ENCODE assay signal across 9 mouse cellular contexts in the genomic region with DNA sequence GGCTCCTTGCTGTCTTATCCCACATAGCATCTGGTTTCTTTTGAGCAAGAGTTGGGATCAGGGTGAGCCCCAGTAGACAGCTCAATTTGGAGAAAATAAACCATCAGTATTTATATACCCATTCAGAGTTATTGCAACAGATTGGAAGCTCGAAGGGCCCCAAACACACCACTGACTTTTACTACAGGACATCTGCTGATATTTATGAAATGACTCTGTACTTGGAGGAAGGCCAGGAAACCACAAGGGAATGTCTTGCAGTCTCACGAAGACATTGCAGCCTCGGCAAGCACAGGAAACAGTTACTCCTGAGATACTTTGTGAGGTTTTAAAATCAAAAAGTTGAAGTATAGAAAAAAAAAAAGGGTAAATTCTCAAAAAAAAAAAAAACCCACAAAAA.
DNase-seq lines count a peak whose midpoint lies in the region.
"Had no signal": no experiment of that assay in that cellular context is flagged by ENCODE, and none has a peak within 500 bp of the region (broad histone marks: within the 10 kb centered on the region; RNA-seq: fewer than 3 reads in every experiment).

No protein-coding gene starts in this region.

- peak; percentile 2 for DNase-seq in gastrocnemius, adult 18-20 months (ENCODE audit: low spot score)
- no peak for DNase-seq in gastrocnemius, postnatal 25 days
- DNase-seq in left cerebral cortex, postnatal 25 days (ENCODE audit: low spot score in 2 of 2), result peak; percentile 7 to 8
- DNase-seq in left cerebral cortex, adult 11 months (ENCODE audit: low spot score), result no peak
- DNase-seq in adipocyte (ENCODE audit: low spot score), result peak; percentile 4
- DNase-seq in layer of hippocampus, adult 9-10 months (ENCODE audit: low spot score), result peak; percentile 18
- DNase-seq in spleen, postnatal 10 days (ENCODE audit: low spot score in 2 of 2), result no peak
- DNase-seq: embryo, embryonic 11 days; heart, postnatal 4 days had no signal

- intact Hi-C loops in left cerebral cortex, postnatal 25 days (cut with DNase I), result no loop called here

Comparison
In these comparisons a context has a peak if more than half of its experiments do, and no peak if none do; other contexts are left out.
1. DNase-seq: peak in gastrocnemius, adult 18-20 months (single experiment), left cerebral cortex, postnatal 25 days (2 of 2), adipocyte (single experiment) and layer of hippocampus, adult 9-10 months (single experiment); none in gastrocnemius, postnatal 25 days (single experiment), left cerebral cortex, adult 11 months (single experiment) and spleen, postnatal 10 days (0 of 2).